Mouse (Mus musculus) heart, postnatal 10 days (tissue): ENCODE results near the gene Aaed1. TPM values are rescaled to one million over a fixed set of nuclear protein-coding genes. Genes with fewer than 3 reads are reported as not detected.

Experiments
- DNase-seq, 2 experiments: peaks; one replicate each; pipeline ENCODE4 v3.0.0; 2021
- intact Hi-C: fragments of 180-260 bp; cut with DNase I; formaldehyde crosslinking; loops from one replicate; pipeline ENCODE4 v1.15.1; 2025
- total RNA-seq, 2 experiments: library from RNA; stranded (reverse); gene quantifications; 2 replicates each; pipeline ENCODE4 v1.2.3; 2021

The Aaed1 gene
- total RNA-seq = 10 to 100 TPM; 59.8 to 63.1 TPM

GRCm38 (mm10) chr13:64312024-64312915 lies at the start of gene Aaed1:
TSS of gene Aaed1 (minus strand) at chr13:64312710.
- DNase-seq = peak; percentile 94 to 95
- intact Hi-C loops = loop anchor here (2.0 to 10.0 kb wide), 2 partner anchors 57 to 993 kb away; no protein-coding TSS in a partner anchor

- no peak for DNase-seq
Measured at GRCm38 (mm10) chr13:64362139-64362538, 49.6 kb upstream of the Aaed1 start.

GRCm38 (mm10) chr13:64361020-64361419 lies 48.5 kb upstream of the Aaed1 start:
- intact Hi-C loops = no loop called here
- DNase-seq = no peak

More at GRCm38 (mm10) chr13:64362139-64362538, 49.6 kb upstream of the Aaed1 start:
- intact Hi-C loops = no loop called here

- no peak for DNase-seq
- intact Hi-C loops = no loop called here
Measured at GRCm38 (mm10) chr13:64359702-64360101, 47.2 kb upstream of the Aaed1 start.

- intact Hi-C loops = no loop called here
Measured at GRCm38 (mm10) chr13:64358476-64358875, 46.0 kb upstream of the Aaed1 start.

GRCm38 (mm10) chr13:64357389-64357788 lies 44.9 kb upstream of the Aaed1 start:
- no peak for DNase-seq
- intact Hi-C loops = no loop called here

More at GRCm38 (mm10) chr13:64358476-64358875, 46.0 kb upstream of the Aaed1 start:
- no peak for DNase-seq

GRCm38 (mm10) chr13:64349474-64349873 lies 37.0 kb upstream of the Aaed1 start:
- intact Hi-C loops = no loop called here
- no peak for DNase-seq

GRCm38 (mm10) chr13:64344082-64344501 lies 31.6 kb upstream of the Aaed1 start:
- peak; percentile 44 to 64 for DNase-seq
- intact Hi-C loops = loop anchor here (2.0 kb wide), 1 partner anchor 25 kb away; no protein-coding TSS in a partner anchor

- intact Hi-C loops = no loop called here
- DNase-seq = peak; percentile 21 to 33
Measured at GRCm38 (mm10) chr13:64343598-64343997, 31.1 kb upstream of the Aaed1 start.

- DNase-seq = no peak
- intact Hi-C loops = no loop called here
Measured at GRCm38 (mm10) chr13:64335546-64336132, 23.1 kb upstream of the Aaed1 start.

GRCm38 (mm10) chr13:64333102-64333501 lies 20.6 kb upstream of the Aaed1 start:
- intact Hi-C loops = no loop called here

GRCm38 (mm10) chr13:64332321-64332720 lies 19.8 kb upstream of the Aaed1 start:
- intact Hi-C loops = no loop called here
- DNase-seq = no peak

More at GRCm38 (mm10) chr13:64333102-64333501, 20.6 kb upstream of the Aaed1 start:
- no peak for DNase-seq

GRCm38 (mm10) chr13:64322561-64323281 lies 10.2 kb upstream of the Aaed1 start:
- no peak for DNase-seq
- intact Hi-C loops = no loop called here

- DNase-seq = no peak
- intact Hi-C loops = no loop called here
Measured at GRCm38 (mm10) chr13:64320334-64320733, 7.8 kb upstream of the Aaed1 start.

- no peak for DNase-seq
- intact Hi-C loops = loop anchor here (10.0 kb wide), 1 partner anchor 985 kb away; no protein-coding TSS in a partner anchor
Measured at GRCm38 (mm10) chr13:64319782-64320181, 7.3 kb upstream of the Aaed1 start.

GRCm38 (mm10) chr13:64318355-64318754 lies 5.8 kb upstream of the Aaed1 start:
- peak; percentile 68 to 74 for DNase-seq
- intact Hi-C loops = loop anchor here (10.0 kb wide), 1 partner anchor 986 kb away; no protein-coding TSS in a partner anchor

- peak; percentile 46 to 65 for DNase-seq
Measured at GRCm38 (mm10) chr13:64315483-64316050, 3.1 kb upstream of the Aaed1 start.

GRCm38 (mm10) chr13:64314041-64314440 lies 1.5 kb upstream of the Aaed1 start:
- intact Hi-C loops = loop anchor here (10.0 kb wide), 1 partner anchor 991 kb away; no protein-coding TSS in a partner anchor
- no peak for DNase-seq

More at GRCm38 (mm10) chr13:64315483-64316050, 3.1 kb upstream of the Aaed1 start:
- intact Hi-C loops = loop anchor here (1.0 to 10.0 kb wide), 2 partner anchors 124 to 989 kb away; no protein-coding TSS in a partner anchor

GRCm38 (mm10) chr13:64312916-64313289 lies 393 bp upstream of the Aaed1 start:
- no peak for DNase-seq
- intact Hi-C loops = loop anchor here (2.0 to 10.0 kb wide), 2 partner anchors 56 to 992 kb away; no protein-coding TSS in a partner anchor

- intact Hi-C loops = loop anchor here (10.0 kb wide), 1 partner anchor 994 kb away; no protein-coding TSS in a partner anchor
- DNase-seq = peak in 1 of 2 experiments; percentile 19
Measured at GRCm38 (mm10) chr13:64311266-64311665, 1.2 kb downstream of the Aaed1 start.
